Mouse (Mus musculus): ENCODE data around the gene Gpr161. TPM values are rescaled to one million over a fixed set of nuclear protein-coding genes. Genes with fewer than 3 reads are reported as not detected.
A peak's percentile ranks its signal among the peaks of the same experiment; 100 is the strongest.

Gpr161 gene
- polyA plus RNA-seq, 1 experiment from 2014 or later, result 1.1 TPM

- H3K27ac ChIP-seq (ENCODE audit: low read depth, low read length), result no peak overlapping the region
- H3K4me2 ChIP-seq, result no peak overlapping the region
- 92% methylated on average over 2 of the region's 2 CpGs for WGBS (ENCODE audit: insufficient replicate concordance)
- no peak overlapping the region for H3K4me3 ChIP-seq (ENCODE audit: low read depth, low read length)
- no peaks in the 10 kb centered on the region for H3K9me3 ChIP-seq (replicated peaks; ENCODE audit: control insufficient read depth, low read length)
- no peak overlapping the region for H3K9ac ChIP-seq (ENCODE audit: low read depth, low read length)
- peaks cover 5% of the 10 kb centered on the region for H3K4me1 ChIP-seq (ENCODE audit: control insufficient read depth, insufficient read depth, low read length)
- no peaks in the 10 kb centered on the region for H3K27me3 ChIP-seq (ENCODE audit: control insufficient read depth, insufficient read depth, low read length)
- H3K36me3 ChIP-seq (ENCODE audit: control insufficient read depth, insufficient read depth, low read length), result no peaks in the 10 kb centered on the region
- no peak for ATAC-seq (replicated peaks; ENCODE audit: insufficient number of reproducible peaks, low FRiP score, low TSS enrichment)
Measured at GRCm38 (mm10) chr1:165301567-165301966, 6.0 kb downstream of the Gpr161 start.

- Histone ChIP-seq H3K27ac (ENCODE audit: low read depth, low read length) (peak overlapping the region; percentile 62), H3K4me1 (ENCODE audit: control insufficient read depth, insufficient read depth, low read length) (peaks cover 5% of the 10 kb centered on the region), H3K4me2 (no peak overlapping the region; the same call in 1 of the 2 replicates), H3K36me3 (ENCODE audit: control insufficient read depth, insufficient read depth, low read length) (no peaks in the 10 kb centered on the region), H3K9ac (ENCODE audit: low read depth, low read length) (0 out of 2 replicates have a peak overlapping the region, but pooled peaks have one; percentile 39), H3K4me3 (ENCODE audit: low read depth, low read length) (no peak overlapping the region), H3K9me3 (replicated peaks; ENCODE audit: control insufficient read depth, low read length) (no peaks in the 10 kb centered on the region), H3K27me3 (ENCODE audit: control insufficient read depth, insufficient read depth, low read length) (no peaks in the 10 kb centered on the region)
- 54% methylated on average over 13 of the region's 13 CpGs for WGBS (ENCODE audit: insufficient replicate concordance)
- ATAC-seq (replicated peaks; ENCODE audit: insufficient number of reproducible peaks, low FRiP score, low TSS enrichment), result 0 out of 2 replicates have a peak, but pooled peaks have one; percentile 46
Measured at GRCm38 (mm10) chr1:165302455-165303208, 7.0 kb downstream of the Gpr161 start.

GRCm38 (mm10) chr1:165303209-165303608 is 7.6 kb downstream of the Gpr161 start:
- Histone ChIP-seq H3K9ac (ENCODE audit: low read depth, low read length) (no peak overlapping the region), H3K4me2 (no peak overlapping the region), H3K9me3 (replicated peaks; ENCODE audit: control insufficient read depth, low read length) (no peaks in the 10 kb centered on the region), H3K27me3 (ENCODE audit: control insufficient read depth, insufficient read depth, low read length) (no peaks in the 10 kb centered on the region), H3K4me1 (ENCODE audit: control insufficient read depth, insufficient read depth, low read length) (peaks cover 5% of the 10 kb centered on the region), H3K27ac (ENCODE audit: low read depth, low read length) (peak overlapping the region; percentile 62; the same call in 1 of the 2 replicates), H3K36me3 (ENCODE audit: control insufficient read depth, insufficient read depth, low read length) (no peaks in the 10 kb centered on the region), H3K4me3 (ENCODE audit: low read depth, low read length) (no peak overlapping the region)
- ATAC-seq (replicated peaks; ENCODE audit: insufficient number of reproducible peaks, low FRiP score, low TSS enrichment), result no peak
- WGBS (ENCODE audit: insufficient replicate concordance), result 68% methylated on average over 6 of the region's 6 CpGs

- H3K36me3 ChIP-seq (ENCODE audit: control insufficient read depth, insufficient read depth, low read length), result no peaks in the 10 kb centered on the region
- no peak for ATAC-seq (replicated peaks; ENCODE audit: insufficient number of reproducible peaks, low FRiP score, low TSS enrichment)
- 88% methylated on average over 7 of the region's 7 CpGs for WGBS (ENCODE audit: insufficient replicate concordance)
- no peaks in the 10 kb centered on the region for H3K9me3 ChIP-seq (replicated peaks; ENCODE audit: control insufficient read depth, low read length)
- H3K4me2 ChIP-seq, result no peak overlapping the region
- no peaks in the 10 kb centered on the region for H3K27me3 ChIP-seq (ENCODE audit: control insufficient read depth, insufficient read depth, low read length)
- H3K27ac ChIP-seq (ENCODE audit: low read depth, low read length), result no peak overlapping the region
- H3K4me1 ChIP-seq (ENCODE audit: control insufficient read depth, insufficient read depth, low read length), result peaks cover 5% of the 10 kb centered on the region
- H3K4me3 ChIP-seq (ENCODE audit: low read depth, low read length), result no peak overlapping the region
- no peak overlapping the region for H3K9ac ChIP-seq (ENCODE audit: low read depth, low read length)
Measured at GRCm38 (mm10) chr1:165304341-165304740, 8.8 kb downstream of the Gpr161 start.

- Histone ChIP-seq H3K27me3 (ENCODE audit: control insufficient read depth, insufficient read depth, low read length) (no peaks in the 10 kb centered on the region), H3K4me3 (ENCODE audit: low read depth, low read length) (no peak overlapping the region), H3K4me1 (ENCODE audit: control insufficient read depth, insufficient read depth, low read length) (no peaks in the 10 kb centered on the region; the same call in 1 of the 2 replicates), H3K36me3 (ENCODE audit: control insufficient read depth, insufficient read depth, low read length) (peaks cover 7% of the 10 kb centered on the region), H3K9ac (ENCODE audit: low read depth, low read length) (no peak overlapping the region), H3K9me3 (replicated peaks; ENCODE audit: control insufficient read depth, low read length) (no peaks in the 10 kb centered on the region), H3K27ac (ENCODE audit: low read depth, low read length) (no peak overlapping the region), H3K4me2 (no peak overlapping the region)
- 82% methylated on average over 11 of the region's 11 CpGs for WGBS (ENCODE audit: insufficient replicate concordance)
- no peak for ATAC-seq (replicated peaks; ENCODE audit: insufficient number of reproducible peaks, low FRiP score, low TSS enrichment)
Measured at GRCm38 (mm10) chr1:165308180-165308579, 12.6 kb downstream of the Gpr161 start.

- H3K4me3 ChIP-seq (ENCODE audit: low read depth, low read length), result no peak overlapping the region
- H3K4me2 ChIP-seq, result no peak overlapping the region
- H3K27ac ChIP-seq (ENCODE audit: low read depth, low read length), result no peak overlapping the region
- 0 out of 2 replicates have a peak, but pooled peaks cover 4% of the 10 kb centered on the region for H3K4me1 ChIP-seq (ENCODE audit: control insufficient read depth, insufficient read depth, low read length)
- no peak for ATAC-seq (replicated peaks; ENCODE audit: insufficient number of reproducible peaks, low FRiP score, low TSS enrichment)
- no peaks in the 10 kb centered on the region; the same call in 1 of the 2 replicates for H3K36me3 ChIP-seq (ENCODE audit: control insufficient read depth, insufficient read depth, low read length)
- H3K27me3 ChIP-seq (ENCODE audit: control insufficient read depth, insufficient read depth, low read length), result no peaks in the 10 kb centered on the region
- H3K9ac ChIP-seq (ENCODE audit: low read depth, low read length), result no peak overlapping the region
- WGBS (ENCODE audit: insufficient replicate concordance), result 42% methylated on average over 11 of the region's 11 CpGs
- no peaks in the 10 kb centered on the region for H3K9me3 ChIP-seq (replicated peaks; ENCODE audit: control insufficient read depth, low read length)
Measured at GRCm38 (mm10) chr1:165316361-165316760, 20.8 kb downstream of the Gpr161 start.

- Histone ChIP-seq H3K9ac (ENCODE audit: low read depth, low read length) (no peak overlapping the region), H3K4me1 (ENCODE audit: control insufficient read depth, insufficient read depth, low read length) (0 out of 2 replicates have a peak, but pooled peaks cover 4% of the 10 kb centered on the region), H3K9me3 (replicated peaks; ENCODE audit: control insufficient read depth, low read length) (no peaks in the 10 kb centered on the region), H3K4me2 (peak overlapping the region; percentile 34; the same call in 1 of the 2 replicates), H3K36me3 (ENCODE audit: control insufficient read depth, insufficient read depth, low read length) (no peaks in the 10 kb centered on the region; the same call in 1 of the 2 replicates), H3K27me3 (ENCODE audit: control insufficient read depth, insufficient read depth, low read length) (no peaks in the 10 kb centered on the region), H3K4me3 (ENCODE audit: low read depth, low read length) (no peak overlapping the region), H3K27ac (ENCODE audit: low read depth, low read length) (peak overlapping the region; percentile 25; the same call in 1 of the 2 replicates)
- ATAC-seq (replicated peaks; ENCODE audit: insufficient number of reproducible peaks, low FRiP score, low TSS enrichment), result no peak
- whole genome bisulfite sequencing (ENCODE audit: insufficient replicate concordance), result 31% methylated on average over 10 of the region's 10 CpGs
Measured at GRCm38 (mm10) chr1:165320141-165320934, 24.7 kb downstream of the Gpr161 start.

GRCm38 (mm10) chr1:165321393-165321861 is 25.8 kb downstream of the Gpr161 start:
- WGBS (ENCODE audit: insufficient replicate concordance), result 76% methylated on average over 13 of the region's 13 CpGs
- Histone ChIP-seq H3K27me3 (ENCODE audit: control insufficient read depth, insufficient read depth, low read length) (no peaks in the 10 kb centered on the region), H3K4me1 (ENCODE audit: control insufficient read depth, insufficient read depth, low read length) (0 out of 2 replicates have a peak, but pooled peaks cover 4% of the 10 kb centered on the region), H3K27ac (ENCODE audit: low read depth, low read length) (no peak overlapping the region), H3K9me3 (replicated peaks; ENCODE audit: control insufficient read depth, low read length) (no peaks in the 10 kb centered on the region), H3K36me3 (ENCODE audit: control insufficient read depth, insufficient read depth, low read length) (no peaks in the 10 kb centered on the region; the same call in 1 of the 2 replicates), H3K9ac (ENCODE audit: low read depth, low read length) (no peak overlapping the region), H3K4me2 (no peak overlapping the region), H3K4me3 (ENCODE audit: low read depth, low read length) (no peak overlapping the region)
- no peak for ATAC-seq (replicated peaks; ENCODE audit: insufficient number of reproducible peaks, low FRiP score, low TSS enrichment)

All from heart, embryonic 11.5 days (tissue).